Mouse (Mus musculus) sigmoid colon, adult 10 weeks (tissue): Measurements from ENCODE around the gene Gm20708. TPM values are rescaled to one million over a fixed set of nuclear protein-coding genes. Genes with fewer than 3 reads are reported as not detected.

Experiments used
- polyA plus RNA-seq: library from polyadenylated mRNA; stranded (reverse); fragments of 350-450 nt; fragmentation: Illumina TruSeq; extraction: RNeasy Lipid Tissue Mini Kit (QIAGEN cat#74804); gene quantifications from one replicate; pipeline ENCODE4 v1.2.3, GENCODE M21; 2014; ENCODE audit warnings: low read depth, low replicate concordance

Gm20708 gene
- polyA plus RNA-seq = 5.9 TPM

DNA sequence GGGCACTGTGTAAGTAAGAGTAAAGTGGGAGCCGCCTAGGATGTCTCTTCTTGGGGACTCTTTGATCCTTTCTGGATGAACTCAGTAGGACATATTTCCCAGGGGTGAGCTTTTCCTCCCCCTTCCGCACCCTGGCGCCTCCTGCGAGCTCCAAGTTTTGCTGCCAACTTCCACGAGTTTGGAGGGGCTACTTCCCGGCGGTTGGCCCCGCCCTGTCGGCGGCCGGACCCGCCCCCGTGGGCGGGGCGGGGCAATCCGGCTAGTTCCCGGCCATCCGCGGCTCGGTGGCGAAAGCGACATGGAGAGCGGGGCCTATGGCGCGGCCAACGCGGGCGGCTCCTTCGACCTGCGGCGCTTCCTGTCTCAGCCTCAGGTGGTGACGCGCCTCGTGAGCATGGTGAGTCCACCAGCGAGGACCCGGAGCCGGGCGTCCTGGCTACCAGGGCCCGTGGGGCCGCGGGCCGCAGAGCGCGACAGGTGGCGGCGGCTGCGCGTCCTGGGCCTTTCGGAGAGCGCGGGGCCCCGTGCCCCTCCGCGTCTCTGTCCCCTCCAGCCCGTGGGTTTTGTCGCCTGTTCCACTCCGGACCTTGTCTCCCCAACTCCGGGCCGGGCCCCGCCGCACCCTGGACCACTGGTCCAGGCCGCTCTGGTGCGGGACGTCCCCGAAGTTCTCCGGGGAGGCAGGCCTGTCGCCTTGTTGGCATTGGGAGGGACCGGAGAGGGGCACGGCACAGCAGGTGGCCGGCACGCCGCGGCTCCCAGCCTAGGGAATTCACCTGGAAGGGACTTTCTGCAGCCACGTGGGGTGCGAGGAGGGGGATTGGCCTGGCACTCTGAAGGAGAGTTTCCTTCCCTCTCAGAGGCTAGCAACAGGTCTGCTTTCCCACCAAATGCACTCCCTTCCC, at the start of gene Gm20708, which contains the start of gene Syngr2:
Gene Gm20708 (plus strand): TSS at position 262 of the 905 bp plus-strand sequence.
Gene Syngr2 (plus strand): TSS at position 262 of the 905 bp plus-strand sequence.

DNA sequence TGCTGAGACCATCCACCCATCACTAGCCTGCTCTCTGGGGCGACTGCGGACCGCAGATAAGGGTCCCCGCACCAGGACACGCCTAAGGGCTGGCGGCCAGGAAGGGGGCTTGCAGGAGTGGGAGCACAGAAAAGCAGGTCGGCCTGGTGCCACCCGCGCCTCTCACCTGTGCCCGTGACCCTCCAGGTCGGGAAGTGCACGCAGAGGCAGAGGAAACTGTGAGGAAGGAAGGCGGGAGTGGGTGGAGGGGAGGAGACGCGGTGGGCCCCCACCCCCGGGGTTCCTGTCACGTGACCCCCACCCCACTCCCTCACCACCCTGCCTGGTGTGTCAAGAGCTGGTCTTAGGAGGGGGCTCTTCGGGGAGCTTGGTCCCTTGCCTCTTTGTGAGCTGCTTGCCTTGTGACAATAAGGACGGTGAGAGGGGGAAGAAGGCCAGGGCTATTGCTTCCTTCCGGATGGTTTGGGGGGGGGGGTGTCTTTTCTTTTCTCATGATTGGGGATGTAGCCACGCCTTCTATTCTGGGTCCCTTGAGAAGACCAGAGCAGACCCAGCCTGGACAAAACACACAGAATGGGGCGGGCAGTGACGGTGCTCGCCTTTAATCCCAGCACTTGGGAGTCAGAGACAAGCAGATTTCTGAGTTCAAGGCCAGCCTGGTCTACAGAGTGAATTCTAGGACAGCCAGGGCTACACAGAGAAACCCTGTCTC, 27.3 kb upstream of the Gm20708 start, which contains the start of the genes Tmc8 and Tmc6:
Gene Tmc8 (plus strand): TSS at position 84 of the 712 bp plus-strand sequence.
Gene Tmc6 (minus strand): TSS at position 206 of the 712 bp plus-strand sequence.

DNA sequence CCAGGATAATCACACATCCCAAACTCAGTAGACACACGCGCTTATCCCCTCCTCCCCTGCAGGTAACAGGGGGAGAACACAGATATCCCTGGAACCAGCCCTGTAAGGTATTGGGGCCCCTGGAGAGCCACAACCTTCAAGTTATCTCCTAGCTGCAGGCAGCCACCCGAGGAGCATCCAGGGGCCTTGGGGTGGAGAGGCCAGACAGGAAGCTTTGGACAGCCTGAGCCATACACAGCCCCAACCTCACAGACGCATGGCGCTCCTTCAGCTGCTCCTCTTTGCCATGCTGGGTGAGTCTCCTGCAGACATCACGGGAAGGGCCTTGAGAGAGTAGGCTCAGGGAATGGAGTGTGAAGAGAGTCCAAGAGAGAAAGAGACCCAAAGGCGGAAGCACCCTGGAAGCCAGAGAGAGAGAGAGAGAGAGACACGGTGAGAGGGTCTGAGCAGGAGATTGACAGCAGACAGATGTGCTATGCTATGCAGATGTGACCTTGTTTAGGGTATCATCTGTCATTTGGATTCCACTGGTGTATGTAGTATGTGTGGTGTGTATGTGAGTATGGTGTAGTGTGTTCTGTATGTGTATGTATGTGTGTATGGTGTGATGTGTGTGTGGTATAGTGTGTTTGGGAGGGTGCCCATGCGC, 11.8 kb upstream of the Gm20708 start, which contains the start of gene 6030468B19Rik:
Gene 6030468B19Rik (plus strand): TSS at position 150 of the 649 bp plus-strand sequence.

DNA sequence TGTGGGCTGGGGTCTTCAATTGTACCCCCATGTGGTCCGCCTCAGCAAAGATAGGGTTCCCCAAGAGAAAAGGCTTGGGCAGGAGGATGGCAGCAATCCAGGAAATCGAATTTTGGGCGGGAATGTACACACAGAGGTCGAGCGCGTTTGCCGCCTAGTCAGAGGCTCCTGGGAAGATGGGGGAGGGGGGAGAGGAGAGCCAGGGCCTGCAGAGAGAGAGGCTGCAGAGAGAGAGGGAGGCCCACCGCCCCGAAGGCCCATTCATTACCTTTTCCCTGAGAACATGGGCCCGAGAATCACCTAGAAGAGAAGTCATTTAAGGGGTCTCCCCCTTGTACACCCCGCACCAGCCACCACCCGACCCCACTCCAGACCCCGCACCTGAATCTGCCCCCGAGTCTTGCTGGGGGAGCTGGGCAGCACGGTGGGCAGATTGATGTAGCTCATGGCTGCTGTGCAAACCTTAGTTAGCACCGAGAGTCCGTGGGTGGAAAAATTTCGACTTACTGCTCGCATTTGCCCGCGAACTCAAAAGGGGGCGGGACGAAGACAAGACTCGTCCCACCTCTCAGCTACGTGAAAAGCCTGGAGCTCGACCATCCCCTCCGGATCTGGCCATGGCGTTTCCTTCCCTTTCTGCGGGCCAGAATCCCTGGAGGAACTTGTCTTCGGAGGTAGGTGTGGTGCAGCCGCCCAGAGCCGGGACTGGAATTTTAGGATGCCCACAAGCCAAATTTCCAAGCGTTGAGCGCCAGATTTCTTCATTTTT, 16.0 kb downstream of the Gm20708 start, which contains the start of the genes Afmid and Tk1:
Gene Afmid (plus strand): TSS at position 592 of the 769 bp plus-strand sequence.
Gene Tk1 (minus strand): TSS at position 760 of the 769 bp plus-strand sequence.

DNA sequence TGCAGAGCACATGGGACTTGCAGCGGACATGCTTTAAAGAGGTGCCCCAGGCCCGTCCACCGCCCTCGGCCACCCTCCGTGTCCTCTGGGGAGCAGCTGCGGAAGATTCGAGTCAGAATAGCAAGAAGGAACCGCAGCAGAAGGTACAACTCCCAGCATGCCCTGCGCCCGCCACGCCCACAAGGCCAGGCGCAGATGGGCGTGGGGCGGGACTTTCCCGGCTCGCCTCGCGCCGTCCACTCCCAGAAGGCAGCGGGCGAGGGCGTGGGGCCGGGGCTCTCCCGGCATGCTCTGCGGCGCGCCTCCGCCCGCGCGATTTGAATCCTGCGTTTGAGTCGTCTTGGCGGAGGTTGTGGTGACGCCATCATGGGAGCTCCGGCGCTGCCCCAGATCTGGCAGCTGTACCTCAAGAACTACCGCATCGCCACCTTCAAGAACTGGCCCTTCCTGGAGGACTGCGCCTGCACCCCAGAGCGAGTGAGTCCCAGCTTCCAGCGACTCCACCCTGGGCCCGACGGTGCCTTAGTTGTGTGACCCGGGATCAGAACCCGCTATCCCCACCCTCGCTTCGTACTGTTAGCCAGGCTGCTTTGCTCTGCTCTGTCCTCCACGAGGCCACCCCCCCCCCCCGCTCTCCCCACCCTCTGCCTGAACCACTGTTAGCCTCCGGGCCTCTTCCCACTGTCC, 39.7 kb downstream of the Gm20708 start, which contains the start of gene Birc5:
Gene Birc5 (plus strand): TSS at position 267 of the 687 bp plus-strand sequence.

DNA sequence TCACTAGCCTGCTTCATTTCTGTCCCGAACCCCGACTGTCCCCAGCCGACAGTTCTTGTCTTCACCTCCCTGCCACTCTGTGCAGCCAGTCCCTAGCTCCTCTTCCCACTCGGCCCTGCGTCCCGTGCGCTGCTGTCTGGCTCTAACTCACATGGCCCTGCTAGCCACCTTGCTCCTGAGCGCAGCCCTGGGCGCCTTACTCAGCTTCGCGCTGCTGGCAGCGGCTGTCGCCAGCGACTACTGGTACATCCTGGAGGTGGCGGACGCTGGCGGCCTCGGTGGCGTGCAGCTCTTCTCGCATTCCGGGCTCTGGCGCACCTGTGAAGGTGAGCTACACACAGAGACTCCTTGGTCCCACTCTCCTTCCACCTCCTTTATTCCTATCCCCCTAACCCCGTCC, 51.1 kb downstream of the Gm20708 start, which contains the start of gene Tmem235:
Gene Tmem235 (plus strand): TSS at position 152 of the 400 bp plus-strand sequence.

DNA sequence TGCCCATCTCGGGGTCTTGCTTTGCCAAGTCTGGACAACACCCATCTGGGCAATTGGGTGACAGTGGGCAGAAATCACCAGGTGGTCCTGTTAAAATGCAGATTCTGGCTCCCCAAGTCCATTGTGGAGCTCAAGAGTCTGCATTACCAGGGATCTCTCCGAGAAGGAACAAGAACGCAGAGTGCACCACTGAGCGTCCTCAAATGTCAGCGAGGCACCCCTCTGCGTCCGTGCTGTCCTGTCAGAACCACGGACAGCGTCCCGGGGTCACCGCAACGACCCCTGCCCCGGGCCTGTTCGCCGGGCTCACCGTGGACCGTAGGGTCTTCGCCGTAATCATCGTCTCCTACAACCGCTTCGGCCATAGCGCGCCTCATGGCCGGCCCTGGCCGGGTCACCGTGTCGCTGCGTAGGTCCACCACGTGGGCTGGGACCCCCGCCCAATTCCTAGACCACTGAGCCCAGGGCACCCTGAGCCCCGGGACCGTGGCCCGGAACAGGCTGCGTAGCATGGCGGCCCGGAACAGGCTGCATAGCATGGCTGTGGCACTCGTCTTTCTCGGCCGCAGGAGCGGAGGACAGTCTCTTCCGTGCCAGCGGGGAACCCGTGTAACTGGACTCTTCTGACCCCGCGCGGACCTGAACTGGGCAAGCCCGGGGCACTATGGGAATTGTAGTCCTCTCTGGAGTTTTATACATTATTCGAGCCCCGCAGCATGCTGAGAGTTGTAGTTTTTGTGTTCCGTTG, 63.6 kb downstream of the Gm20708 start, which contains the start of gene Tha1:
Gene Tha1 (minus strand): TSS at position 621 of the 748 bp plus-strand sequence.

Other genes starting within 250 kb of the Gm20708 start
- gene Tnrc6c, start 155.4 kb upstream of the Gm20708 start, polyA plus RNA-seq = 10.0 TPM
- gene Tmc8, start 27.6 kb upstream of the Gm20708 start, polyA plus RNA-seq = 2.1 TPM
- gene Tmc6, start 27.5 kb upstream of the Gm20708 start, polyA plus RNA-seq = 1.5 TPM
- not detected for gene 6030468B19Rik, start 12.0 kb upstream of the Gm20708 start, polyA plus RNA-seq
- 13.9 TPM for gene Syngr2, start within 50 bp of the Gm20708 start, polyA plus RNA-seq
- 1.6 TPM for gene Afmid, start 16.3 kb downstream of the Gm20708 start, polyA plus RNA-seq
- 1.1 TPM for gene Tk1, start 16.4 kb downstream of the Gm20708 start, polyA plus RNA-seq
- 20.3 TPM for gene Birc5, start 39.6 kb downstream of the Gm20708 start, polyA plus RNA-seq
- gene Tmem235, start 51.1 kb downstream of the Gm20708 start, polyA plus RNA-seq = not detected
- gene Tha1, start 63.8 kb downstream of the Gm20708 start, polyA plus RNA-seq = 0.82 TPM
- 0.98 TPM for gene Socs3, start 160.4 kb downstream of the Gm20708 start, polyA plus RNA-seq
- 4.2 TPM for gene Pgs1, start 176.6 kb downstream of the Gm20708 start, polyA plus RNA-seq